In genomic region chr4:89469406-89469805, GRCm38 (mm10) we compare ENCODE assay signal across 14 mouse cellular contexts.
DNase-seq lines count a peak whose midpoint lies in the region; ATAC-seq lines count a peak whose summit lies in the region.
"Had no signal": no experiment of that assay in that cellular context is flagged by ENCODE, and none has a peak within 500 bp of the region (broad histone marks: within the 10 kb centered on the region; RNA-seq: fewer than 3 reads in every experiment).

No protein-coding gene starts in this region.

- no peaks in the 10 kb centered on the region for H3K9me3 ChIP-seq in heart, embryonic 15.5 days (replicated peaks)
- no peaks in the 10 kb centered on the region for H3K9me3 ChIP-seq in midbrain, embryonic 11.5 days (ENCODE audit: control insufficient read depth, low read length)
- H3K9me3 ChIP-seq in midbrain, embryonic 14.5 days (ENCODE audit: control insufficient read depth, low read length) = no peaks in the 10 kb centered on the region
- H3K9me3 ChIP-seq: hindbrain, embryonic 15.5 days; midbrain, embryonic 13.5 days had no signal

- no peaks in the 10 kb centered on the region for H3K27me3 ChIP-seq in heart, embryonic 15.5 days
- H3K27me3 ChIP-seq in midbrain, embryonic 11.5 days (ENCODE audit: control insufficient read depth, insufficient read depth, low read length) = no peaks in the 10 kb centered on the region
- H3K27me3 ChIP-seq in midbrain, embryonic 14.5 days (ENCODE audit: control insufficient read depth, insufficient read depth, low read length) = no peaks in the 10 kb centered on the region
- H3K27me3 ChIP-seq: hindbrain, embryonic 15.5 days; midbrain, embryonic 13.5 days; Patski had no signal

- 58% methylated on average over 3 of the region's 3 CpGs for WGBS in heart, embryonic 15.5 days
- WGBS in midbrain, embryonic 11.5 days = 93% methylated on average over 3 of the region's 3 CpGs
- whole genome bisulfite sequencing in midbrain, embryonic 14.5 days = 75% methylated on average over 3 of the region's 3 CpGs

- peak overlapping the region; percentile 49 for H3K27ac ChIP-seq in heart, embryonic 15.5 days
- H3K27ac ChIP-seq in midbrain, embryonic 11.5 days (ENCODE audit: low read depth, low read length) = no peak overlapping the region
- H3K27ac ChIP-seq in midbrain, embryonic 14.5 days (replicated peaks; ENCODE audit: low read depth, low read length) = no peak overlapping the region
- H3K27ac ChIP-seq: midbrain, embryonic 13.5 days had no signal

- no peaks in the 10 kb centered on the region for H3K4me1 ChIP-seq in heart, embryonic 15.5 days (replicated peaks)
- H3K4me1 ChIP-seq in midbrain, embryonic 11.5 days (ENCODE audit: control insufficient read depth, insufficient read depth, low read length) = no peaks in the 10 kb centered on the region
- 0 out of 2 replicates have a peak, but pooled peaks cover 2% of the 10 kb centered on the region for H3K4me1 ChIP-seq in midbrain, embryonic 14.5 days (ENCODE audit: control insufficient read depth, insufficient read depth, low read length)
- H3K4me1 ChIP-seq: hindbrain, embryonic 15.5 days had no signal

- intact Hi-C loops in heart, postnatal 25 days (cut with DNase I) = no loop called here

- DNase-seq in embryo, embryonic 10.5 days (ENCODE audit: low spot score) = peak; percentile 18
- DNase-seq in embryo, embryonic 11 days = no peak
- DNase-seq in heart, postnatal 25 days (ENCODE audit: low spot score) = no peak
- DNase-seq in midbrain, embryonic 11.5 days (ENCODE audit: low spot score, missing footprints) = peak; percentile 81
- DNase-seq in midbrain, embryonic 14.5 days = no peak
- DNase-seq in thymus, postnatal 10 days (ENCODE audit: low spot score in 2 of 2) = no peak
- DNase-seq: cerebellum, adult 18-20 months; kidney, adult 9 months; left cerebral cortex, postnatal 4 days had no signal

- H3K9ac ChIP-seq in heart, embryonic 15.5 days = no peak overlapping the region
- no peak overlapping the region for H3K9ac ChIP-seq in midbrain, embryonic 11.5 days (ENCODE audit: low read length)
- H3K9ac ChIP-seq in midbrain, embryonic 14.5 days (replicated peaks; ENCODE audit: low read length) = no peak overlapping the region
- H3K9ac ChIP-seq: hindbrain, embryonic 15.5 days; midbrain, embryonic 13.5 days had no signal

- no peak overlapping the region for H3K4me3 ChIP-seq in heart, embryonic 15.5 days
- H3K4me3 ChIP-seq in midbrain, embryonic 11.5 days (ENCODE audit: low read depth, low read length) = no peak overlapping the region
- H3K4me3 ChIP-seq in midbrain, embryonic 14.5 days (replicated peaks; ENCODE audit: low read depth, low read length) = no peak overlapping the region
- H3K4me3 ChIP-seq: hindbrain, embryonic 15.5 days; midbrain, embryonic 13.5 days had no signal

- H3K36me3 ChIP-seq in heart, embryonic 15.5 days = no peaks in the 10 kb centered on the region
- no peaks in the 10 kb centered on the region for H3K36me3 ChIP-seq in midbrain, embryonic 11.5 days (ENCODE audit: control insufficient read depth, insufficient read depth, low read length)
- no peaks in the 10 kb centered on the region for H3K36me3 ChIP-seq in midbrain, embryonic 14.5 days (ENCODE audit: control insufficient read depth, insufficient read depth, low read length)
- H3K36me3 ChIP-seq: hindbrain, embryonic 15.5 days; midbrain, embryonic 13.5 days had no signal

- no peak; the same call in 1 of the 2 replicates for ATAC-seq in heart, embryonic 15.5 days (replicated peaks; ENCODE audit: insufficient number of reproducible peaks, insufficient read depth, low FRiP score, low read depth)
- peak; percentile 5; the same call in 1 of the 2 replicates for ATAC-seq in midbrain, embryonic 11.5 days (ENCODE audit: low FRiP score)
- ATAC-seq in midbrain, embryonic 14.5 days (ENCODE audit: low FRiP score, low TSS enrichment) = no peak
- 0 out of 2 replicates have a peak, but pooled peaks have one; percentile 44 for ATAC-seq in megakaryocyte-erythroid progenitor cell, adult 5-6 weeks (replicated peaks; ENCODE audit: low FRiP score, low TSS enrichment, poor library complexity, severe bottlenecking)

- no peak overlapping the region for H3K4me2 ChIP-seq in heart, embryonic 15.5 days
- H3K4me2 ChIP-seq in midbrain, embryonic 11.5 days = no peak overlapping the region
- no peak overlapping the region for H3K4me2 ChIP-seq in midbrain, embryonic 14.5 days (ENCODE audit: low read length)
- H3K4me2 ChIP-seq: hindbrain, embryonic 15.5 days; midbrain, embryonic 13.5 days had no signal

Comparison
In these comparisons a context has a peak if more than half of its experiments do, and no peak if none do; other contexts are left out.
1. DNase-seq: peak in embryo, embryonic 10.5 days (single experiment) and midbrain, embryonic 11.5 days (single experiment); none in embryo, embryonic 11 days (single experiment), heart, postnatal 25 days (single experiment), midbrain, embryonic 14.5 days (single experiment) and thymus, postnatal 10 days (0 of 2).
2. ATAC-seq: peak in midbrain, embryonic 11.5 days (single experiment) and megakaryocyte-erythroid progenitor cell, adult 5-6 weeks (single experiment); none in heart, embryonic 15.5 days (single experiment) and midbrain, embryonic 14.5 days (single experiment).